Mouse (Mus musculus) G1E (cell line): ENCODE results near the gene Map4k4. TPM values are rescaled to one million over a fixed set of nuclear protein-coding genes. Genes with fewer than 3 reads are reported as not detected.

Source experiments
- ATAC-seq: 2 replicates; pipeline ENCODE4 v1.8.0; 2016; ENCODE audit warnings: mild to moderate bottlenecking; ENCODE audit not compliant: insufficient number of reproducible peaks, poor library complexity, low FRiP score, severe bottlenecking; ENCODE audit errors: extremely low read depth
- DNase-seq: peaks from one replicate; pipeline ENCODE4 v3.0.0; 2012; ENCODE audit warnings: low spot score
- H3K27me3 ChIP-seq: 2 replicates; pipeline ENCODE4 v1.6.1; 2012; ENCODE audit warnings: mild to moderate bottlenecking, low read length, inconsistent platforms; ENCODE audit not compliant: insufficient read depth
- H3K36me3 ChIP-seq: replicated peaks from 2 replicates; pipeline ENCODE3; 2012; ENCODE audit warnings: mild to moderate bottlenecking, inconsistent platforms
- H3K4me1 ChIP-seq: 2 replicates; pipeline ENCODE4 v1.6.1; 2012; ENCODE audit warnings: low read depth, low read length, inconsistent platforms, mixed read lengths; ENCODE audit not compliant: insufficient read depth
- H3K4me3 ChIP-seq: 2 replicates; pipeline ENCODE4 v1.5.1; 2012; ENCODE audit warnings: low read depth, mild to moderate bottlenecking, inconsistent platforms, low read length, moderate library complexity, mixed read lengths
- H3K9me3 ChIP-seq: replicated peaks from 2 replicates; pipeline ENCODE4 v1.6.1; 2012; ENCODE audit warnings: inconsistent platforms
- CTCF ChIP-seq: IDR thresholded peaks from 2 replicates; pipeline ENCODE4 v1.5.1; 2012; ENCODE audit warnings: low read depth, low read length, inconsistent platforms, mixed read lengths
- GATA1 ChIP-seq: IDR thresholded peaks from 2 replicates; pipeline ENCODE4 v1.6.1; 2012; ENCODE audit warnings: borderline replicate concordance, low read length, inconsistent platforms, mixed read lengths
- GATA2 ChIP-seq: IDR thresholded peaks from 2 replicates; pipeline ENCODE4 v1.6.1; 2012; ENCODE audit warnings: low read depth, low read length, inconsistent platforms, borderline replicate concordance
- POLR2AphosphoS5 ChIP-seq: IDR thresholded peaks from 2 replicates; pipeline ENCODE4 v1.6.1; 2012; ENCODE audit warnings: low read depth, low read length, inconsistent platforms; ENCODE audit not compliant: insufficient replicate concordance
- TAL1 ChIP-seq: conservative IDR thresholded peaks from 2 replicates; pipeline ENCODE4 v1.6.1; 2012; ENCODE audit warnings: low read depth, low read length, inconsistent platforms, mixed read lengths
- polyA plus RNA-seq: library from polyadenylated mRNA; stranded (reverse); fragments of >175 nt; gene quantifications from 2 replicates; pipeline ENCODE4 v1.2.3, GENCODE M21; 2012
- total RNA-seq, 2 experiments: library from RNA; stranded (forward) in 1 of 2; stranded (reverse) in 1 of 2; fragments of 200-1000 nt in 1 of 2; fragments of >200 nt in 1 of 2; fragmentation: Nextera tagmentation in 1 of 2; gene quantifications; 2 replicates each; pipeline ENCODE4 v1.2.3; 2014 to 2017

Gene Map4k4
- total and polyA plus RNA-seq, 3 experiments, result 0.01 to 0.93 TPM; not detected in 1

- no peaks in the 10 kb centered on the region for H3K4me1 ChIP-seq
- peaks cover 22% of the 10 kb centered on the region for H3K9me3 ChIP-seq
- no peak for DNase-seq
- H3K36me3 ChIP-seq, result no peaks in the 10 kb centered on the region
- no peak for ATAC-seq
- H3K27me3 ChIP-seq, result no peaks in the 10 kb centered on the region; the same call in 1 of the 2 replicates
- TF ChIP-seq CTCF (no peak), POLR2AphosphoS5 (no peak), GATA2 (no peak), GATA1 (no peak), TAL1 (no peak)
- H3K4me3 ChIP-seq, result no peak overlapping the region
These were observed 4.0 kb downstream of the Map4k4 start for GRCm38 (mm10) chr1:39904720-39905119.

- Histone ChIP-seq H3K9me3 (peaks cover 1% of the 10 kb centered on the region; the same call in 1 of the 2 replicates), H3K4me1 (no peaks in the 10 kb centered on the region), H3K27me3 (no peaks in the 10 kb centered on the region; the same call in 1 of the 2 replicates), H3K4me3 (no peak overlapping the region), H3K36me3 (no peaks in the 10 kb centered on the region)
- no peak for ATAC-seq
- TF ChIP-seq POLR2AphosphoS5 (no peak), TAL1 (no peak), GATA2 (no peak), CTCF (no peak), GATA1 (no peak)
- DNase-seq, result no peak
These were observed 6.2 kb downstream of the Map4k4 start for GRCm38 (mm10) chr1:39906921-39907320.

- Histone ChIP-seq H3K4me3 (no peak overlapping the region), H3K4me1 (no peaks in the 10 kb centered on the region), H3K9me3 (no peaks in the 10 kb centered on the region), H3K27me3 (no peaks in the 10 kb centered on the region; the same call in 1 of the 2 replicates), H3K36me3 (no peaks in the 10 kb centered on the region)
- DNase-seq, result no peak
- TF ChIP-seq GATA2 (no peak), POLR2AphosphoS5 (no peak), GATA1 (no peak), TAL1 (no peak), CTCF (no peak)
- no peak for ATAC-seq
These were observed 8.3 kb downstream of the Map4k4 start for GRCm38 (mm10) chr1:39908976-39909375.

GRCm38 (mm10) chr1:39911446-39911845 is 10.7 kb downstream of the Map4k4 start:
- no peaks in the 10 kb centered on the region for H3K4me1 ChIP-seq
- no peaks in the 10 kb centered on the region; the same call in 1 of the 2 replicates for H3K27me3 ChIP-seq
- no peak for ATAC-seq
- no peak for DNase-seq
- H3K9me3 ChIP-seq, result no peaks in the 10 kb centered on the region; the same call in 1 of the 2 replicates
- TF ChIP-seq CTCF (peak; percentile 67), GATA2 (no peak)
- H3K4me3 ChIP-seq, result no peak overlapping the region
- H3K36me3 ChIP-seq, result no peaks in the 10 kb centered on the region

- ATAC-seq (no peak), DNase-seq (no peak)
- H3K36me3 ChIP-seq, result no peaks in the 10 kb centered on the region
- no peaks in the 10 kb centered on the region for H3K27me3 ChIP-seq
- H3K4me3 ChIP-seq, result no peak overlapping the region
- no peak for TF ChIP-seq POLR2AphosphoS5
- no peak for TF ChIP-seq CTCF
- TF ChIP-seq GATA1, result no peak
- TF ChIP-seq TAL1, result no peak
- TF ChIP-seq GATA2, result no peak
- H3K9me3 ChIP-seq, result no peaks in the 10 kb centered on the region; the same call in 1 of the 2 replicates
- no peaks in the 10 kb centered on the region for H3K4me1 ChIP-seq
These were observed 12.5 kb downstream of the Map4k4 start for GRCm38 (mm10) chr1:39913256-39913655.

GRCm38 (mm10) chr1:39916144-39916543 is 15.4 kb downstream of the Map4k4 start:
- TF ChIP-seq TAL1, result no peak
- no peak for TF ChIP-seq POLR2AphosphoS5
- TF ChIP-seq GATA1, result no peak
- TF ChIP-seq CTCF, result no peak
- no peak for TF ChIP-seq GATA2
- H3K4me1 ChIP-seq, result no peaks in the 10 kb centered on the region
- DNase-seq (no peak), ATAC-seq (no peak)
- H3K27me3 ChIP-seq, result 0 out of 2 replicates have a peak, but pooled peaks cover under 1% of the 10 kb centered on the region
- H3K36me3 ChIP-seq, result no peaks in the 10 kb centered on the region
- H3K4me3 ChIP-seq, result no peak overlapping the region
- H3K9me3 ChIP-seq, result no peaks in the 10 kb centered on the region; the same call in 1 of the 2 replicates
